Mouse (Mus musculus): Measurements from ENCODE around the gene Dusp7. TPM values are rescaled to one million over a fixed set of nuclear protein-coding genes. Genes with fewer than 3 reads are reported as not detected.
A peak's percentile ranks its signal among the peaks of the same experiment; 100 is the strongest.

Dusp7 gene
- polyA plus RNA-seq, 1 experiment from 2014 or later: 58.9 TPM

DNA sequence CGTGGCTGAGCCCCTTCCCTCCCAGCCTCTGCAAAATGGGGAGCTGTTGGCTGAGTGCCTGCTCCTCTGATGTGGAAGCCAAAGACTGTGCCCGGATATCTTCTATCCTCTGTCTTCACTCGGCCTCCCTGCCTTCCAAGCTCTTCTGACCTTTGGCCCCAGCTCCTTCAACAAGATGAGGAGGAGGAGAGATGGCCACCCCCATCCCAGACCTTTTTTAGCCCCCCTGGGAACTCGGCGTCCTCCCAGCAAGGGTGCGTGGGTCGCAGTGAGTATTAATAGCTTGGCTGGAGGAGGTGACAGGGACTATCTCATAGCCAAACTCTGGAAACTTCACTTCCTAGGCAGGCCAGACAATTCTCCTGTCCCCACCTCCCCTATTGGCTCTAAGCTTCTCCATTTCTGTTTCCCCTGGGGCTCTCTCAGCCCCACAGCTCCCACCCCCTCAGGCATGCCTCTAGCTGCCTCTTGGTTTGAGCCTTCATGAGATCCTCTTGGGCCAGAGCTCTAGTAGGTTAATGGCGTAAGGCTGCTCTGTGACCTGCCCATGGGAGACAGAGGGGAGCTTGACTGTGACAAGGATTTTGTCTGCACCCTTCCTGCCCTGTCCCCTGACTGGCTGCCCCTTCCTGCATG, 38.1 kb downstream of the Dusp7 start:
- Histone ChIP-seq H3K27ac (no peak overlapping the region), H3K9ac (replicated peaks) (no peak overlapping the region), H3K36me3 (no peaks in the 10 kb centered on the region), H3K4me2 (no peak overlapping the region), H3K4me3 (replicated peaks) (no peak overlapping the region), H3K27me3 (no peaks in the 10 kb centered on the region), H3K9me3 (peaks cover 6% of the 10 kb centered on the region), H3K4me1 (replicated peaks) (peaks cover 37% of the 10 kb centered on the region)
- WGBS: 57% methylated on average over 8 of the region's 8 CpGs
- no peak for ATAC-seq (ENCODE audit: insufficient number of reproducible peaks, insufficient read depth, low FRiP score, low TSS enrichment, low read depth)

DNA sequence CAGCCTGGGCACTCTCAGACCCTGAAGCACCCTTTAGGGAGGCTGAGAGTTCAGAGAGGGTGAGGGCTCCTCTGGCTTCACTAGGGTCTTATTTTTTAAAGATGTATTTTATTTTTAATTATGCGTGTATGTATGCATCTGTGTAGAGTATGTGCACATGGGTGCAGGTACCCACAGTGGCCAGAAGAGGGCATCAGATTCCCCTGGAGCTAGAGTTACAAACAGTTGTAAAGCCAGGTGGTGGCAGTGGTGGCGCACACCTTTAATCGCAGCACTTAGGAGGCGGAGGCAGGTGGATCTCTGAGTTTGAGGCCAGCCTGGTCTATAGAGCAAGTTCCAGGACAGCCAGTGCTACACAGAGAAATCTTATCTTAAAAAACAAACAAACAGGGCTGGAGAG, 40.7 kb downstream of the Dusp7 start:
- no peaks in the 10 kb centered on the region for H3K36me3 ChIP-seq
- H3K4me1 ChIP-seq (replicated peaks): peaks cover 34% of the 10 kb centered on the region
- 97% methylated on average over 4 of the region's 4 CpGs for WGBS
- H3K9ac ChIP-seq (replicated peaks): no peak overlapping the region
- ATAC-seq (ENCODE audit: insufficient number of reproducible peaks, insufficient read depth, low FRiP score, low TSS enrichment, low read depth): no peak
- H3K27me3 ChIP-seq: no peaks in the 10 kb centered on the region
- no peak overlapping the region for H3K27ac ChIP-seq
- no peak overlapping the region for H3K4me2 ChIP-seq
- no peak overlapping the region for H3K4me3 ChIP-seq (replicated peaks)
- H3K9me3 ChIP-seq: peaks cover 6% of the 10 kb centered on the region

DNA sequence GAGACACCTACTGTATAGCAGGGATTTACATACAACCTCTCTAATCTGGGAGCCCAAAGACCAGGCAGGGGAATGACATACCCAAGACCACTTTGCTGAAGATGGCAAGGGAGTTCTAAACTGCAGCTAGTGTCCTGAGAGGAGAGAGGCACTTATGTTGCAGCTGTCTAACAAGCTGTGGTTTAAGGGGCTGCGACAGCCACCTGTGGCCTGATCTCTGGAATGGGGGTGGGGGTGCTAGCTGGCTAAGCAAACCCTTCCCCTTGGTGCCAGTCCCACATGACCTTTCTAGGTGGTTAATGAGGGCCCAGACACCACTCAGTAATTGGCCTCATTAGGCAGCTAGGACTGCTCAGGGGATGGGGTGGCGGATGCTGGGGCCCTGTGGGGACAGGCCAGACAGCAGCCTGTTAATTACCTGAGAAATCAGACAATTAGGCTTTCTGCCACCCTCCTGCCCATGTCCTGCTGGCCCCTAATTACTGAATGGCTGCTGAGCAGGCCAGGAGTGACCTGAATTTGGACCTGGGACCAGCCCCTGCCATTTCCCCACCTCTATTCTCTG, 41.7 kb downstream of the Dusp7 start:
- peaks cover 6% of the 10 kb centered on the region for H3K9me3 ChIP-seq
- H3K27me3 ChIP-seq: no peaks in the 10 kb centered on the region
- 34% methylated on average over 2 of the region's 2 CpGs for WGBS
- no peak overlapping the region for H3K4me2 ChIP-seq
- no peak overlapping the region for H3K9ac ChIP-seq (replicated peaks)
- no peak for ATAC-seq (ENCODE audit: insufficient number of reproducible peaks, insufficient read depth, low FRiP score, low TSS enrichment, low read depth)
- H3K4me1 ChIP-seq (replicated peaks): peaks cover 31% of the 10 kb centered on the region
- H3K36me3 ChIP-seq: no peaks in the 10 kb centered on the region
- no peak overlapping the region for H3K4me3 ChIP-seq (replicated peaks)
- 0 out of 2 replicates have a peak overlapping the region, but pooled peaks have one; percentile 29 for H3K27ac ChIP-seq

DNA sequence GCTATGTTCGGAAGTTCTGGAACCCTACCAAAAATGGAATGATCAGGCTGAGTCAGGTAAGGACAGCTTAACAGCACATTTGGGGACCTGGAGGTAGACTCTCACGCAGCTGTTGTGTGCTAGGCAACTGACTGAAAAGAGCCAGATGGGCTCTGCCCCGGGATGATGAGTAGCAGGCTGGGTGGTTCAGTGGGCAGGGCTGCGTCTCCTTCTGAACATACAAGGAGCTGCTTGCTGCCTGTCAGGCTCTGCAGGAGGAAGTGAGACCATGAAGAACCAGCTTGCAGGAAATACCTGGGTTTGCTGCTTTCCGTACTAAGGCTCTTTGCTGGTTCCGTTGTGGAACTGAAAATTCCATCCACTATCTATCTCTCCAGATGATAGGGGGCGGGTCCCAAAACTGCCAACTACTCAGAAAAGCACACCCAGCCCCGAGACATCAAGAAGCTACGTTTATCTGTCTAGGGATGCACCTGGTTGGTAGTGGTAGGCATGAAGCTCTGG, 42.7 kb downstream of the Dusp7 start:
- peaks cover 26% of the 10 kb centered on the region for H3K4me1 ChIP-seq (replicated peaks)
- 72% methylated on average over 9 of the region's 9 CpGs for WGBS
- no peaks in the 10 kb centered on the region for H3K36me3 ChIP-seq
- H3K9me3 ChIP-seq: peaks cover 6% of the 10 kb centered on the region
- no peaks in the 10 kb centered on the region for H3K27me3 ChIP-seq
- no peak overlapping the region for H3K9ac ChIP-seq (replicated peaks)
- H3K4me2 ChIP-seq: no peak overlapping the region
- H3K27ac ChIP-seq: no peak overlapping the region
- H3K4me3 ChIP-seq (replicated peaks): no peak overlapping the region
- ATAC-seq (ENCODE audit: insufficient number of reproducible peaks, insufficient read depth, low FRiP score, low TSS enrichment, low read depth): no peak

DNA sequence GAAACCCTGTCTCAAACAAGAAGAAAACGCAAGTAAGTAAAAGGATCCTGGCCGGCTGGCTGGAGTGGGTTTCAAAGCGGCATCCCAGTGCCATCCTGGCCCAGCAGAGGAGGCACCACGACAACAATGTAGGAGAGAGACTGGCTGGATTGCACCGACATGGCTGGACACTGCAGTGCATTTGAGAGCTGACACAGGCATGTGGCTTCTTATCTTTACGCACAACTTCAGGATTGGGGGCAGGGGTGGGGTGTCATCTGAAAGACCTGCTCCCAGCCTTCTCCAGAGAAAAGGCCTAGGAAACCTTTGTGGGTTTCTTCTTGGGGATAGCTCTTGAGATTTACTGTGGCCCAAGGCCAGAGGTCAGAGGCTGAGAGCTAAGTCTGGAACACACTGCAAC, 43.3 kb downstream of the Dusp7 start:
- Histone ChIP-seq H3K27ac (no peak overlapping the region), H3K27me3 (no peaks in the 10 kb centered on the region), H3K9ac (replicated peaks) (no peak overlapping the region), H3K4me1 (replicated peaks) (peaks cover 21% of the 10 kb centered on the region), H3K36me3 (no peaks in the 10 kb centered on the region), H3K4me2 (no peak overlapping the region), H3K4me3 (replicated peaks) (no peak overlapping the region), H3K9me3 (peaks cover 6% of the 10 kb centered on the region)
- ATAC-seq (ENCODE audit: insufficient number of reproducible peaks, insufficient read depth, low FRiP score, low TSS enrichment, low read depth): no peak
- WGBS: 68% methylated on average over 6 of the region's 6 CpGs

DNA sequence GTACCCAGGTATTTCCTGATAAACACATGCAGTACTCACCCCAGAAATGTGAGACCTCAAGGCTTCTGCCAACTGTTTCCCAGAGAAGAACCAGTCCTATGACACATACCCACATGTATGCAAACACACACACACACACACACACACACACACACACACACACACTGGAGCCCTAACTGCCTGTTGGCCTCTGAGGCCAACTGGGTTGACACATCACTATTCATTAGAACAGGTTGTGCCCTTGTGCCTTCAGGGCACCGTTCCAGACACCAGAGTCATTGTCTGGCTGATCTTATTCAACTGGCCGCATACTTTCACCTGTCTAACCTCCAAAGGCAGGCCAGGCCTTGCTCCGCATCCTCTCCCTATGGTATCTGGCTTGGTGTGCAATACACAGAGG, 43.8 kb downstream of the Dusp7 start:
- Histone ChIP-seq H3K9ac (replicated peaks) (no peak overlapping the region), H3K27me3 (no peaks in the 10 kb centered on the region), H3K27ac (no peak overlapping the region), H3K4me3 (replicated peaks) (no peak overlapping the region), H3K4me1 (replicated peaks) (peaks cover 23% of the 10 kb centered on the region), H3K36me3 (no peaks in the 10 kb centered on the region), H3K9me3 (peaks cover 6% of the 10 kb centered on the region), H3K4me2 (no peak overlapping the region)
- no peak for ATAC-seq (ENCODE audit: insufficient number of reproducible peaks, insufficient read depth, low FRiP score, low TSS enrichment, low read depth)
- WGBS: 75% methylated on average over 3 of the region's 3 CpGs

DNA sequence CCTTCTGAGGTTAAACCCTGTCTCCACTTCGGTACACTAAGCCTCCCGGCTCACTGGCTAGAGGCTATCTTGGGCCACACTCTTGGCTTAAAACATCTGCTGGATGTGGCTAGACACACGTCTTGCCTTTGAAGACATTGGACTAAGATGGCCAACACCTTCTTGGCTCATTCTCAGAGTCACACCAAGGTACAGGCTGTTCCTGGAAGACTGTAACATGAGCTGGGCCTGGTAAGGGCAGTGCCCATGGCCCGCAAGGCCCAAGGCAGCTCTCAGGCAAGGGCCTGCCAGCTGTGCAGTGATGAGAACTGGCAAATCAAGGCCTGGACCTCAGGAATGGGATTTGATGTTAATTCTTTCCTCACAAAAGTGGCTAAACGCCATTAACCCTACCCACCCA, 45.2 kb downstream of the Dusp7 start:
- H3K9me3 ChIP-seq: peaks cover 6% of the 10 kb centered on the region
- H3K4me1 ChIP-seq (replicated peaks): peaks cover 37% of the 10 kb centered on the region
- 76% methylated on average over 5 of the region's 5 CpGs for WGBS
- no peak overlapping the region for H3K4me2 ChIP-seq
- ATAC-seq (ENCODE audit: insufficient number of reproducible peaks, insufficient read depth, low FRiP score, low TSS enrichment, low read depth): no peak
- H3K27ac ChIP-seq: peak overlapping the region; percentile 25; the same call in 1 of the 2 replicates
- H3K27me3 ChIP-seq: no peaks in the 10 kb centered on the region
- H3K4me3 ChIP-seq (replicated peaks): no peak overlapping the region
- H3K9ac ChIP-seq (replicated peaks): no peak overlapping the region
- H3K36me3 ChIP-seq: no peaks in the 10 kb centered on the region

DNA sequence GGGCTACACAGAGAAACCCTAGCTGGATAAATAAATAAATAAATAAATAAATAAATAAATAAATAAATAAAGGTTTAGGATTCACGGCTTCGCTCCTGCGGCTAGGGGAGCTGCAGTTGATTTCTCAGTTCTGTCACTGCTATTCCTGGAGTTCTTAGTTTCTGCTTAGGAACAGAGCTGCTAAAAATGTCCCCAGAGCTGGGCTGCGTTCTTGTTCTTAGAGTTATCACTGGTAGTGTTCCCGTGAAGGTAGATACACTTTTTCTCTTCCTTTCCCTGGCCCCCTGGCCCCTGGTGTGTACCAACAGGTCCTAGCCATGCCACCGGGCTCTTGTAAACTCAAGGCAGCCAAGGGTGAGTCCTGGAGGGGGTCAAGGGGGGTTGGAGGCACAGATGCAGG, 48.4 kb downstream of the Dusp7 start:
- no peak for ATAC-seq (ENCODE audit: insufficient number of reproducible peaks, insufficient read depth, low FRiP score, low TSS enrichment, low read depth)
- H3K9ac ChIP-seq (replicated peaks): no peak overlapping the region
- H3K4me3 ChIP-seq (replicated peaks): no peak overlapping the region
- no peaks in the 10 kb centered on the region for H3K27me3 ChIP-seq
- H3K4me1 ChIP-seq (replicated peaks): peaks cover 44% of the 10 kb centered on the region
- H3K27ac ChIP-seq: no peak overlapping the region
- H3K36me3 ChIP-seq: no peaks in the 10 kb centered on the region
- no peak overlapping the region for H3K4me2 ChIP-seq
- 80% methylated on average over 6 of the region's 6 CpGs for WGBS
- H3K9me3 ChIP-seq: no peaks in the 10 kb centered on the region

DNA sequence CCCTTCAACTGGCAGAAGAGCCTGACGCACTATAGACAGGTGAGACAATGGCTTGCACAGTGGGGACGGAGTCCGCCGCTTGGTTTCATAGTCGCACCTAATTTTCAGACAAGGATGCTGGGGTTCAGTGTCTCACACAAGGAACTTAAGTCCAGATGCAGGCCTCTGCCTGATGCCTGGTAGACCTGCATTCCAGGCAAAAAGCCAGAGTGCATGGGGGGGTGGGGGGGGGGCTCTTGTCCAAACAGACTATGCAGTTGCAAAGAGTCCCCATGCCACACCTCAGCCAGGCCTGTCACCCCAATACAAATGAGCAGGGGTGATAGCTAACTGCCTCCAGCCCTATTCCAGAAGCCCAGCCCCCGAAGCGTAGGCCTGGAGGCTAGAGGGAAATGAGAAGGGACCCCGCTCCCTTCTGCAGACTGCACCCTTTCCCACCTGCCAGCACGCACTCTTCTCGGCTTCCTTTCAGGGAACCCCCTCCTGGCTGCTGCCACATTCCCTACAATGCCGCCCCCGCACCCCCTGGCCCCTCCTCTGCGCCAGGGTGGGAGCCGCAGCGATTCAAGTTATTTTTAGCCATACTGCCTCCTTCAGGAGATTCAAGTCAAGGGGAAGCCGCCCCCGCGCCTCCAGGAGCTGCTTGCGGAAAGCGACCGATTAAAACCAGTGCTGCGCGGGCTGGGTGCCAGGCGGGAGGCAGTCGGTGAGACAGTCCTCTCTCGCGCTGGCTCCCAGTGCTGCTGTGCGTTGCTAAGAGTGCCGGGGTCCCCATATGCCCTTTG, 49.6 kb downstream of the Dusp7 start:
- Histone ChIP-seq H3K4me2 (peak overlapping the region; percentile 60), H3K36me3 (no peaks in the 10 kb centered on the region), H3K27me3 (no peaks in the 10 kb centered on the region), H3K27ac (peak overlapping the region; percentile 78), H3K4me1 (replicated peaks) (peaks cover 48% of the 10 kb centered on the region), H3K4me3 (replicated peaks) (peak overlapping the region; percentile 22), H3K9ac (replicated peaks) (peak overlapping the region; percentile 31), H3K9me3 (no peaks in the 10 kb centered on the region)
- peak; percentile 54 for ATAC-seq (ENCODE audit: insufficient number of reproducible peaks, insufficient read depth, low FRiP score, low TSS enrichment, low read depth)
- WGBS: 14% methylated on average over 29 of the region's 29 CpGs

DNA sequence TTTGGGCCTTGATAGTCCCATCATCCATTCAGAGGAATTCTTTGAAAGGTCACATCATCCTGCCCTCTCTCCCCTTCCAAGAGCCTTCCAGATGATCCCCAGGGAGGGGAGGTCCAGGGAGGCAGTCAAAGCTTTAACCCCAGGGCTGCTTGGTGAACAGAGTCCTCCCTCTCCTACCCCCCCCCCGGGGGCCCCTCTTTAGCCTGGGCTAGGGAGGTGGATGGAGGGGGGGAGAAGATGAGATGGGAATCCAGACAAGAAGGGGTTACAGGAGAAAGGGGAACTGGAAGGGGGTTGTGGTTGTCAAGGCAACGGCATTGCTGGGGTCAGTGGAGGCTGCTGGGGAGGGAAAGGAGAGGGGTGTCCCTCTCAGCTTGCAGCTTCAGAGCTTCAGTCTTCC, 52.2 kb downstream of the Dusp7 start:
- no peaks in the 10 kb centered on the region for H3K36me3 ChIP-seq
- no peak for ATAC-seq (ENCODE audit: insufficient number of reproducible peaks, insufficient read depth, low FRiP score, low TSS enrichment, low read depth)
- H3K4me3 ChIP-seq (replicated peaks): peak overlapping the region; percentile 9; the same call in 1 of the 2 replicates
- peak overlapping the region; percentile 47 for H3K4me2 ChIP-seq
- no peaks in the 10 kb centered on the region for H3K27me3 ChIP-seq
- peaks cover 48% of the 10 kb centered on the region for H3K4me1 ChIP-seq (replicated peaks)
- WGBS: 4% methylated on average over 2 of the region's 2 CpGs
- peak overlapping the region; percentile 78 for H3K27ac ChIP-seq
- peak overlapping the region; percentile 52 for H3K9ac ChIP-seq (replicated peaks)
- no peaks in the 10 kb centered on the region for H3K9me3 ChIP-seq

Measured in limb, embryonic 12.5 days (tissue).